Mouse (Mus musculus) limb, embryonic 10.5 days (tissue): ENCODE data around the gene Lrrc25. TPM values are rescaled to one million over a fixed set of nuclear protein-coding genes. Genes with fewer than 3 reads are reported as not detected.
A peak's percentile ranks its signal among the peaks of the same experiment; 100 is the strongest.

Source experiments
- DNase-seq: peaks from one replicate; pipeline ENCODE4 v3.0.0-alpha.2; 2017; ENCODE audit warnings: low spot score
- H3K27ac ChIP-seq: fragments of 300-500 bp; sonication (generic); 2 replicates; pipeline ENCODE4 v1.5.1; 2016; ENCODE audit warnings: mild to moderate bottlenecking
- H3K27me3 ChIP-seq: fragments of 300-500 bp; sonication (generic); 2 replicates; pipeline ENCODE4 v1.6.1; 2016; ENCODE audit warnings: low read depth, mild to moderate bottlenecking; ENCODE audit not compliant: poor library complexity, severe bottlenecking
- H3K36me3 ChIP-seq: fragments of 300-500 bp; sonication (generic); 2 replicates; pipeline ENCODE4 v1.6.1; 2016; ENCODE audit warnings: mild to moderate bottlenecking, moderate library complexity
- H3K4me1 ChIP-seq: fragments of 300-500 bp; sonication (generic); 2 replicates; pipeline ENCODE4 v1.6.1; 2016
- H3K4me3 ChIP-seq: fragments of 300-500 bp; sonication (generic); 2 replicates; pipeline ENCODE4 v1.5.1; 2016; ENCODE audit warnings: mild to moderate bottlenecking, moderate library complexity
- H3K9me3 ChIP-seq: fragments of 300-500 bp; sonication (generic); replicated peaks from 2 replicates; pipeline ENCODE4 v1.6.1; 2016; ENCODE audit warnings: mild to moderate bottlenecking
- WGBS: fragments of 180-500 bp; shearing (Covaris S2); methylation state at CpG from one replicate; pipeline ENCODE4 v1.1.7; 2016; 5-methylcytosine and 5-hydroxymethylcytosine counted together
- polyA plus RNA-seq: library from polyadenylated mRNA; unstranded; fragments of >200 nt; fragmentation: Nextera tagmentation; extraction: Ambion mirVana; gene quantifications from 2 replicates; pipeline ENCODE4 v1.2.1, GENCODE M21; 2016

The Lrrc25 gene
- polyA plus RNA-seq, 1 experiment from 2014 or later = 0.64 TPM

GRCm38 (mm10) chr8:70631436-70631835 is 15.5 kb downstream of the Lrrc25 start:
- Histone ChIP-seq H3K27ac (no peak overlapping the region), H3K4me1 (peaks cover 34% of the 10 kb centered on the region), H3K4me3 (0 out of 2 replicates have a peak overlapping the region, but pooled peaks have one; percentile 6), H3K9me3 (no peaks in the 10 kb centered on the region), H3K27me3 (peaks cover 36% of the 10 kb centered on the region), H3K36me3 (no peaks in the 10 kb centered on the region)
- DNase-seq = no peak
- 17% methylated on average over 24 of the region's 24 CpGs for WGBS

GRCm38 (mm10) chr8:70632346-70632892 is 16.5 kb downstream of the Lrrc25 start, which contains the start of gene Gdf15:
TSS of gene Gdf15 (minus strand) at chr8:70632456.
- 0 out of 2 replicates have a peak within 1 kb of the TSS, but pooled peaks have one; percentile 6 for H3K4me3 ChIP-seq
- 70% methylated on average over 6 of the region's 6 CpGs for WGBS
- H3K27me3 ChIP-seq = peaks cover 36% of the 10 kb centered on the region
- DNase-seq = no peak
- H3K36me3 ChIP-seq = no peaks in the 10 kb centered on the region
- no peaks in the 10 kb centered on the region for H3K9me3 ChIP-seq
- H3K27ac ChIP-seq = no peak within 1 kb of the TSS
- H3K4me1 ChIP-seq = peaks cover 43% of the 10 kb centered on the region

GRCm38 (mm10) chr8:70634066-70634465 is 18.1 kb downstream of the Lrrc25 start:
- Histone ChIP-seq H3K9me3 (no peaks in the 10 kb centered on the region), H3K4me3 (no peak overlapping the region), H3K27me3 (peaks cover 36% of the 10 kb centered on the region), H3K4me1 (peaks cover 47% of the 10 kb centered on the region), H3K36me3 (no peaks in the 10 kb centered on the region), H3K27ac (no peak overlapping the region)
- 75% methylated on average over 6 of the region's 6 CpGs for WGBS
- no peak for DNase-seq

GRCm38 (mm10) chr8:70635527-70635926 is 19.6 kb downstream of the Lrrc25 start:
- Histone ChIP-seq H3K4me3 (no peak overlapping the region), H3K27me3 (peaks cover 36% of the 10 kb centered on the region), H3K27ac (0 out of 2 replicates have a peak overlapping the region, but pooled peaks have one; percentile 16), H3K4me1 (peaks cover 32% of the 10 kb centered on the region), H3K9me3 (no peaks in the 10 kb centered on the region), H3K36me3 (no peaks in the 10 kb centered on the region)
- no peak for DNase-seq
- WGBS = 80% methylated on average over 6 of the region's 6 CpGs

GRCm38 (mm10) chr8:70636838-70637237 is 20.9 kb downstream of the Lrrc25 start:
- no peak overlapping the region for H3K27ac ChIP-seq
- no peaks in the 10 kb centered on the region for H3K36me3 ChIP-seq
- H3K4me1 ChIP-seq = peaks cover 19% of the 10 kb centered on the region
- WGBS = 63% methylated on average over 8 of the region's 8 CpGs
- H3K4me3 ChIP-seq = no peak overlapping the region
- DNase-seq = no peak
- no peaks in the 10 kb centered on the region for H3K9me3 ChIP-seq
- peaks cover 23% of the 10 kb centered on the region for H3K27me3 ChIP-seq

- H3K4me1 ChIP-seq = peaks cover 13% of the 10 kb centered on the region
- H3K9me3 ChIP-seq = no peaks in the 10 kb centered on the region
- H3K27ac ChIP-seq = no peak overlapping the region
- H3K4me3 ChIP-seq = no peak overlapping the region
- 83% methylated on average over 9 of the region's 9 CpGs for WGBS
- 0 out of 2 replicates have a peak, but pooled peaks cover 4% of the 10 kb centered on the region for H3K27me3 ChIP-seq
- no peaks in the 10 kb centered on the region for H3K36me3 ChIP-seq
- no peak for DNase-seq
These were observed 22.8 kb downstream of the Lrrc25 start for GRCm38 (mm10) chr8:70638752-70639151.

GRCm38 (mm10) chr8:70643019-70643418 is 27.1 kb downstream of the Lrrc25 start:
- Histone ChIP-seq H3K27me3 (no peaks in the 10 kb centered on the region), H3K4me1 (peaks cover 34% of the 10 kb centered on the region), H3K9me3 (no peaks in the 10 kb centered on the region), H3K36me3 (no peaks in the 10 kb centered on the region), H3K4me3 (no peak overlapping the region), H3K27ac (no peak overlapping the region)
- no peak for DNase-seq
- WGBS = 73% methylated on average over 3 of the region's 3 CpGs

- Histone ChIP-seq H3K27ac (no peak overlapping the region), H3K4me1 (peaks cover 44% of the 10 kb centered on the region)
- WGBS = 86% methylated on average over 2 of the region's 2 CpGs
These were observed 28.1 kb downstream of the Lrrc25 start for GRCm38 (mm10) chr8:70644065-70644464.

GRCm38 (mm10) chr8:70645501-70646224 is 29.7 kb downstream of the Lrrc25 start:
- no peaks in the 10 kb centered on the region for H3K27me3 ChIP-seq
- H3K9me3 ChIP-seq = no peaks in the 10 kb centered on the region
- H3K4me1 ChIP-seq = peaks cover 50% of the 10 kb centered on the region
- WGBS = 72% methylated on average over 17 of the region's 17 CpGs
- H3K4me3 ChIP-seq = no peak overlapping the region
- no peak for DNase-seq
- H3K36me3 ChIP-seq = peaks cover 21% of the 10 kb centered on the region
- peak overlapping the region; percentile 79 for H3K27ac ChIP-seq

More at GRCm38 (mm10) chr8:70644065-70644464, 28.1 kb downstream of the Lrrc25 start:
- H3K4me3 ChIP-seq = no peak overlapping the region
- H3K36me3 ChIP-seq = peaks cover 5% of the 10 kb centered on the region
- H3K9me3 ChIP-seq = no peaks in the 10 kb centered on the region
- H3K27me3 ChIP-seq = no peaks in the 10 kb centered on the region
- DNase-seq = no peak

GRCm38 (mm10) chr8:70646369-70646768 is 30.4 kb downstream of the Lrrc25 start:
- WGBS = 74% methylated on average over 6 of the region's 6 CpGs
- H3K36me3 ChIP-seq = peaks cover 28% of the 10 kb centered on the region
- no peaks in the 10 kb centered on the region for H3K27me3 ChIP-seq
- H3K27ac ChIP-seq = peak overlapping the region; percentile 79
- peaks cover 50% of the 10 kb centered on the region for H3K4me1 ChIP-seq
- H3K9me3 ChIP-seq = no peaks in the 10 kb centered on the region
- no peak for DNase-seq
- H3K4me3 ChIP-seq = no peak overlapping the region

- no peak for DNase-seq
- Histone ChIP-seq H3K27ac (peak overlapping the region; percentile 79), H3K27me3 (no peaks in the 10 kb centered on the region), H3K4me1 (peaks cover 50% of the 10 kb centered on the region), H3K36me3 (peaks cover 31% of the 10 kb centered on the region), H3K9me3 (no peaks in the 10 kb centered on the region), H3K4me3 (no peak overlapping the region)
These were observed 30.8 kb downstream of the Lrrc25 start for GRCm38 (mm10) chr8:70646775-70647174.

- no peaks in the 10 kb centered on the region for H3K9me3 ChIP-seq
- H3K4me1 ChIP-seq = peaks cover 54% of the 10 kb centered on the region
- no peaks in the 10 kb centered on the region for H3K27me3 ChIP-seq
- peak; percentile 54 for DNase-seq
- H3K36me3 ChIP-seq = peaks cover 38% of the 10 kb centered on the region
- WGBS = 41% methylated on average over 8 of the region's 8 CpGs
- H3K27ac ChIP-seq = peak overlapping the region; percentile 79
- H3K4me3 ChIP-seq = peak overlapping the region; percentile 2; the same call in 1 of the 2 replicates
These were observed 31.6 kb downstream of the Lrrc25 start for GRCm38 (mm10) chr8:70647343-70648163.

- WGBS = 35% methylated on average over 1 of the region's 1 CpGs
- Histone ChIP-seq H3K9me3 (no peaks in the 10 kb centered on the region), H3K4me1 (peaks cover 54% of the 10 kb centered on the region), H3K4me3 (no peak overlapping the region), H3K36me3 (peaks cover 38% of the 10 kb centered on the region), H3K27me3 (no peaks in the 10 kb centered on the region), H3K27ac (peak overlapping the region; percentile 79; the same call in 1 of the 2 replicates)
- no peak for DNase-seq
These were observed 32.1 kb downstream of the Lrrc25 start for GRCm38 (mm10) chr8:70648164-70648442.
